Mouse (Mus musculus) CD4-positive, CD25-positive, alpha-beta regulatory T cell, adult 9 weeks (primary cell): ENCODE data around the gene Ptgds. TPM values are rescaled to one million over a fixed set of nuclear protein-coding genes. Genes with fewer than 3 reads are reported as not detected.

Experiments used
- polyA plus RNA-seq: library from polyadenylated mRNA; unstranded; fragments of 100-300 nt; shearing (Covaris generic); gene quantifications from one replicate; pipeline ENCODE4 v1.2.1, GENCODE M21; 2017

Ptgds gene
- polyA plus RNA-seq = not detected

DNA sequence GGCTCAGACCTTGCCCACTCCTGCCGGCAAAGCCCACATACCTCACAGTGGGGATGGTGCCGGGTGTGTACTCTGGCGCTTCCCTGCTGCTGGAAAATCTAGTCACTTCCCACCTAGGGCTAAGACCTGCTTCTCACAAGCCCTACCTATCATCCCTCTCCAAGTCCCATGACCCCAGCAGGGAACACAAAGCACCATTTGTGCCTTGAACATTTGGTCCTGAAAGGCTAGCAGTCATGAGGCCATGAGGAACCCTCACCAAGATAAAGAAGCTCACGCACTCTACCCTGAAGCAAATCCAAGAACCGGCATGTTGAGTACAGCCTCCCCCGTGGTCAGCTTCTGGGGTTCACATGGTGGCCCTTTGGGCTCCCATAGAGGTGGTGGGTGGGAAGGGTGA is at the start of gene Ptgds:
Gene Ptgds, minus strand, starts transcription at position 78 of the 400 bp plus-strand sequence.

DNA sequence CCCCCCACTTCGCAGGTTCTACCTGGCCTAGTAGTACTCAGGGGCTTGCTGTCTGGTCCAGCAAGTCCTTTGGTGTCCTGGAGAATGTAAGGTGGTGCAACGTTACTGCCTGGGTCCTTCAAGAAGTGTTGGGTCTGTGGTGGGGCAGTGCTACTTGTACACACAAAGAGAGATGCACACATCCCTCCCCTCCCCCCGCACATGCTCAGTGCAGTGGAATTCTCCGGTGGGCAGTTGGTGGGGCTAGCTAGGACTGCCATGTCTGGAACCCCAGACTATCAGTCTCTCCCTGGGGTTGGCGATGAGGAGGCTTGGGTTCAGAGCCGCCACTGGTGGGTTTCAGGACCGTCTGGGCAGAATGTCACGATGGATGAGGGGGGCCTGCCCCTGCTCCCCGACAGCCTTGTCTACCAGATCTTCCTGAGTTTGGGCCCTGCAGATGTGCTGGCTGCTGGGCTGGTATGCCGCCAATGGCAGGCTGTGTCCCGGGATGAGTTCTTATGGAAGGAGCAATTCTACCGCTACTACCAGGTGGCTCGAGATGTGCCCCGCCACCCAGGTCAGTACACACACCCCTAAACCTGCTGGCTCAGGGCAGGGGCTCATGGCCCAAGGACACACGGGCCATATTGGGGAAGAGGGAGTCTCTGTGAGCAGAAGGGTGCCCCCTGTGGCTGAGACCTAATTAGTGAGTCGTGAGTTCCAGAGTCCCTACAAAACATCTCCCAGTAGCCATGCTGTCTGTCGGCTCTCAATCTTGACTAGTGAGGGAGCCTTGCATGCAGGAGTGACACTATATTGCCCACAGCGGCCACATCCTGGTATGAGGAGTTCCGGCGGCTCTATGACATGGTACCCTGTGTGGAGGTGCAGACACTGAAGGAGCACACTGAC is 32.0 kb upstream of the Ptgds start, which contains the start of gene C8g:
Gene C8g, minus strand, starts transcription at position 127 of the 894 bp plus-strand sequence.

DNA sequence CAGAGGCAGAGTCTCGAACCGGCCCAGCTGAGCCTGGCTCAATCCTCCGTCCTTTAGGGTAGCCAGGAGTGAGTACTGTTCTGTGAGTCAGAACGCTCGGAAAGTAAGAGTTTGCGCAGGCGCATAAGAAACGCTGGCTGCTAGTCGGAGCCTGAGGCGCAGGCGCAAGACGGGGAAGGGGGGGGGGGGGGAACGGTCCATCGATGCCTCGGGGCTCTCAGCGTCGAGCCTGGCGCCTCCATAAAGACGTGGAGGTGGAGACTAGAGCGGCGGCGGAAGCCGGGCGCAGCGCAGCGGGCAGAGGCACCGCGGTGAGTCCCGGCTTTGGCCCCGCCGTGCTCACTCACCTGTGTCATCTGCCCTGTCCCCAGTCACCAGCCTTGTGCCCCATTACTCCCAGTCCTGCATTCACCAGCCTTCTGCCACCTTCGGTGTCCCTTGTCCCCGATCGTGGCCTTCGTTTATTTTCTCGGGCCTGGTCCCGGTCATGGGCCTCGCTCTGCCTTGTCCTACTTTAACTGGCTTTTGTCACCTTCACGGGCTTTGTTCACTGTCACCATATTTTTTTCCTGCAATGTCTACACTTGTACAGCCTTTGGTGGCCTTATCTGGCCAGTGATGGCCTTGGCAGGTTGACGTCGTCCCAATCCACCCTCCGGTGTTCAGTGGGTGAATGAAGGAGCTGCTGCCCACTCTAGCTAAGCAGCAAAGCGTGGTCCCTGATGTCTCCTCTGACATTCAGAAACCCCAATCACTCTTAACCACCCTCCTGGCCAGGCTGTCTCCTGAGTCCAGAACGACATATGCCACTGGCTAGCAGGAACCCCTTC is 30.9 kb upstream of the Ptgds start, which contains the start of gene Fbxw5:
Gene Fbxw5, plus strand, starts transcription at position 175 of the 830 bp plus-strand sequence.

GRCm38 (mm10) chr2:25493476-25493961 is 23.7 kb upstream of the Ptgds start, which contains the start of gene Lcn12:
Gene Lcn12, minus strand, starts transcription at chr2:25493911.

DNA sequence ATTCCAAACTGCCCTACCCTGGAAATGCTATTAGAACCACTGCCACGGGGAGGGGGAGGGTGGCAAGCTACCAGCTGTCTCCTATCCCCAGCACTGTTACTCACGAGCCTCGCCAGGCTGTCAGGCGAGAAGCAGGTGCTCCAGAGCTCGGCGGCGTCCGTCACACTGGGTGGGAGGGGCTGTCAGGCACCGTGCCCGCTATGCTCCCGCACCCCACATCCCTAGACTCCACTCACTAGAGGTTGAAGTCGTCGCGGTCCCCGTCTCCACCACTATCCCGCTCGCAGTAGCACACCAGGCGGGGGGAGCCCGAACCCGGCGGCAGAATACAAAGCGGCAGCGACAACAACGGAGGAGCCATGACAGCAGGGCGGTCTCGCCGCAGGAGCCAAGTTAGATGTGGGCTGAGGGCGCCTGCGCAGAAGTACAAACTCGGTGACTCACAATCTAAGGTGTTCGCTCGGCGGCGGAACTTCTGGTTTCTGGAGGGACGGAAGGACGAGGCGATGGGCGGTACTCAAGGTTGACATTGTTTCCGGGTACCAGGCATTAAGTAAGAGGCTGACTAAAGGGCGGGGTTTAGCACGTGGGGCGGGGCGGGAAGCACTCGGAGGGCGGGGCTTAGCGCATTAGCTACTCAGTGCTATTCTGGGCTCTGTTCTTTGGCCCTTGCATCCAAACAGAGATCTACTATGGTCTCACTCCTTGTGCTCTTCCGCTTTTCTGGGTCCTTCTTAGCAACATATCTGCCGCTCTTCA is 9.1 kb downstream of the Ptgds start, which contains the start of gene Paxx:
Gene Paxx, minus strand, starts transcription at position 544 of the 759 bp plus-strand sequence.

DNA sequence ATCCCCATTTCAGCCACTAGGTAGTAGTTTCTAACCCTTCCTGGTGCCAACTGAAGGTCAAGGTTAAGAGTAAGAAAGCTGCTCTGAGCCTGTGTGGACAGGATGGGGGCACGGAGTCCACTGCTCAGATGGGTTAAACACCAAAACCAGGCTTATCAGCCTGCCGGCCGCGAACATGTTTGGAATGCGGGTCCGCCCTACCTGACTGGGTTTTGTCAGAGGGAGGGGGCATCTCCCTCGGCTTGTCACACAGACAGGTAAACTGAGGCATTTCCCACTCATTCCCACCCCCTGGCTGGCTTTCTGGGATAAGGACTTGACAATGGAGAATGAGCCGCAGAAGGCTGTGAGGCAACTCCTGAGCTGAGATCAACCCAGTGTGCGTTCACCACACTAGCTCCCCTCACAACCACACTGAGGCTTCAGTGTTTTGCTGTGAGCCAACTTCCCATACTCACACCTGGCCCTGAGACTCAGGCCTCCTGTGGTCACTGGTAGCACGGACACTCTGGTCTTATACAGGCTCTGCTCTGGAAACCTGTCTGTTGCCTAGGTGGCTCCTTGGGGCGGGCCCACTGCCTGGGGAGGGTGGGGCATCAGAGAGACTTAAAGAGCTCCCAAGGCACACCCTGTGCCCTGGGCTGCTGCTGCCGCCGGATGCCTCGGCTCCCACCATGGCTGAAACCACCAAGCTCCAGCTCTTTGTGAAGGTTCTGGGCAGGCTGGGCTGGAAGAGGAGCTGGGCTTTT is 13.5 kb downstream of the Ptgds start, which contains the start of gene Clic3:
Gene Clic3, plus strand, starts transcription at position 634 of the 749 bp plus-strand sequence.

DNA sequence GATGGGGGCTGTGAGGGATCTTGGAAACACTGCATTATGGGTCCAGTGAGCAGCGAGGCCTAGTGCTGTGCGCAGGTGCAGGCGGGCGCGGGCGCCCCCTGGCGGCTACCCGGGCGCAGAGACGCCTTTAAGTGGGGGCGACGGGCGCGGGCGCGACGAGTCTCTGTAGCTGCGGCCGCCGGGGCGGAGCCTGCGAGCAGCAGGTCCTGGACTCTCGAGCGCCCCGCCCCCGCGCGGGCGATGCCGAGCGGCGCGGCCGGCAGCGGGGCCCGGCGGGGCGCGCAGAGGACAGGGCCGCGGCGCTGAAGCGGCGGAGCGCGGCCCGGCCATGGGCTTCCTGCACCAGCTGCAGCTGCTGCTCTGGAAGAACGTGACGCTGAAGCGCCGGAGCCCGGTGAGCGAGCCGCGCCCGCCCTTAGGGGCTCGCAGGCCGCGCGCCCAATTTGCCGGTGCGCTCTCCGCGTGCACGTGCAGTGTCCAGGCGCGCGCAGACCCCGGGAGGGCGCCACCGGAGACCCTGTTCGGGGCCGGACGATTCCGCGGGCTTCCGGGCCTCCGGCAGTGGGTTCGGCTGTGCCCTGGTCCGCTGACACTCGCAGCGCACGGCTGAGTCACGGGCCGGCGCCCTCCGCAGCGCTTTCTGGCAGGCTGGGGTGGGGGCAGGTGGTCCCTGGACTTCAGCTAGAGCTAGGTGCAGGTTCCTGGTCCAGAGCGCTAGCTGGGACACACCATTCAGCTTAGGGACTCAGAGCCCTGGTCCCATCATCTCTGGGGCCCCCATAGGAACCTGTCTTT is 41.2 kb downstream of the Ptgds start, which contains the start of gene Abca2:
Gene Abca2, plus strand, starts transcription at position 262 of the 795 bp plus-strand sequence.

GRCm38 (mm10) chr2:25422587-25423410 is 47.0 kb downstream of the Ptgds start, which contains the start of gene Fut7:
Gene Fut7, plus strand, starts transcription at chr2:25423267.

Other genes starting within 250 kb of the Ptgds start
- gene Tubb4b, start 245.3 kb downstream of the Ptgds start, polyA plus RNA-seq = 255 TPM
- not detected for gene Slc34a3, start 235.7 kb downstream of the Ptgds start, polyA plus RNA-seq
- not detected for gene Rnf224, start 233.3 kb downstream of the Ptgds start, polyA plus RNA-seq
- 0.67 TPM for gene Rnf208, start 227.8 kb downstream of the Ptgds start, polyA plus RNA-seq
- gene Cysrt1, start 227.6 kb downstream of the Ptgds start, polyA plus RNA-seq = not detected
- 9.0 TPM for gene AL732309.1, start 223.2 kb downstream of the Ptgds start, polyA plus RNA-seq
- gene Tmem203, start 214.6 kb downstream of the Ptgds start, polyA plus RNA-seq = 15.7 TPM
- 2.7 TPM for gene Tprn, start 207.4 kb downstream of the Ptgds start, polyA plus RNA-seq
- gene Ssna1, start 197.6 kb downstream of the Ptgds start, polyA plus RNA-seq = 148 TPM
- gene Anapc2, start 197.6 kb downstream of the Ptgds start, polyA plus RNA-seq = 99.6 TPM
- not detected for gene Tmem210, start 181.9 kb downstream of the Ptgds start, polyA plus RNA-seq
- not detected for gene Lrrc26, start 180.1 kb downstream of the Ptgds start, polyA plus RNA-seq
- 0.36 TPM for gene Grin1, start 150.9 kb downstream of the Ptgds start, polyA plus RNA-seq
- 26.1 TPM for gene Man1b1, start 137.7 kb downstream of the Ptgds start, polyA plus RNA-seq
- 23.7 TPM for gene Dpp7, start 113.7 kb downstream of the Ptgds start, polyA plus RNA-seq
- 12.9 TPM for gene Uap1l1, start 104.4 kb downstream of the Ptgds start, polyA plus RNA-seq
- 0.37 TPM for gene Sapcd2, start 97.7 kb downstream of the Ptgds start, polyA plus RNA-seq
- gene Entpd2, start 74.2 kb downstream of the Ptgds start, polyA plus RNA-seq = not detected
- 1.1 TPM for gene Npdc1, start 70.7 kb downstream of the Ptgds start, polyA plus RNA-seq
- 6.8 TPM for gene Fut7, start 46.8 kb downstream of the Ptgds start, polyA plus RNA-seq
- 19.7 TPM for gene Abca2, start 41.3 kb downstream of the Ptgds start, polyA plus RNA-seq
- 5.3 TPM for gene Clic3, start 13.2 kb downstream of the Ptgds start, polyA plus RNA-seq
- gene Paxx, start 9.0 kb downstream of the Ptgds start, polyA plus RNA-seq = 117 TPM
- gene Lcn12, start 23.9 kb upstream of the Ptgds start, polyA plus RNA-seq = not detected
- gene Fbxw5, start 30.7 kb upstream of the Ptgds start, polyA plus RNA-seq = 125 TPM
- gene C8g, start 31.7 kb upstream of the Ptgds start, polyA plus RNA-seq = 10.0 TPM
- gene Traf2, start 76.9 kb upstream of the Ptgds start, polyA plus RNA-seq = 106 TPM
- gene Edf1, start 87.8 kb upstream of the Ptgds start, polyA plus RNA-seq = 249 TPM
- 1.0 TPM for gene Mamdc4, start 104.8 kb upstream of the Ptgds start, polyA plus RNA-seq
- gene Phpt1, start 105.2 kb upstream of the Ptgds start, polyA plus RNA-seq = 88.8 TPM
- gene Ajm1, start 111.7 kb upstream of the Ptgds start, polyA plus RNA-seq = not detected
- gene Rabl6, start 138.5 kb upstream of the Ptgds start, polyA plus RNA-seq = 8.2 TPM
- gene Ccdc183, start 147.6 kb upstream of the Ptgds start, polyA plus RNA-seq = not detected
- 2.1 TPM for gene Tmem141, start 152.0 kb upstream of the Ptgds start, polyA plus RNA-seq
- gene Fcna, start 158.0 kb upstream of the Ptgds start, polyA plus RNA-seq = 5.9 TPM
- gene Lcn8, start 183.1 kb upstream of the Ptgds start, polyA plus RNA-seq = not detected
- gene Lcn5, start 187.9 kb upstream of the Ptgds start, polyA plus RNA-seq = not detected
- 0.31 TPM for gene Lcn6, start 206.7 kb upstream of the Ptgds start, polyA plus RNA-seq
- gene Lcn10, start 212.7 kb upstream of the Ptgds start, polyA plus RNA-seq = 0.33 TPM
- gene Obp2a, start 230.0 kb upstream of the Ptgds start, polyA plus RNA-seq = 0.88 TPM
- 119 TPM for gene Bmyc, start 236.7 kb upstream of the Ptgds start, polyA plus RNA-seq